In the genomic region with DNA sequence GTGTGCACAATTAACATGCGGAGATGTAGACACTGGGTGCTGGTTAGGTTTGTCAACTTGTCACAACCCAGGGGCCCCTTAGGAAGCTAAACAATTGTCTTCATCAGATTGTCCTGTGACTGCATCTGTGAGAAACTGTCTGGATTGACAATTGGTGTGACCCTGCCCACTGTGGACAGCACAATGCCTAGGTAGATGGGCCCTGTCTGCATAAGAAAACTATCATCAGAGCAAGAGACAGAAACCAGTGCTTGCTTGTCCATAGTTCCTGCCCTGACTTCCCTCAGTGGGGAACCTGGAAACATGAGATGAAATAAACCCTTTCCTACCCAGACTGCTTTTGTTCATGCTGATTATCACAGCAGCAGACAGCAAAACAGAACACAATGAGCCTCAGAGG, we compare ENCODE assay signal across 16 mouse cellular contexts.
"Had no signal": no experiment of that assay in that cellular context is flagged by ENCODE, and none has a peak within 500 bp of the region (broad histone marks: within the 10 kb centered on the region; RNA-seq: fewer than 3 reads in every experiment).

No protein-coding gene starts in this region.

- H3K9me3 ChIP-seq: midbrain, embryonic 10.5 days; midbrain, embryonic 12.5 days; neural tube, embryonic 13.5 days; neural tube, embryonic 15.5 days had no signal

- DNase-seq: lung, adult 18-20 months; lung, embryonic 14.5 days; lung, postnatal 10 days; lung, postnatal 4 days; midbrain, embryonic 14.5 days; retina, postnatal 1 day; right cerebral cortex, adult 18-20 months; spleen, adult 18-20 months; thymus, adult 18-20 months; thymus, postnatal 14 days; thymus, postnatal 36 days had no signal

- H3K27ac ChIP-seq: midbrain, embryonic 10.5 days; midbrain, embryonic 12.5 days; neural tube, embryonic 13.5 days; neural tube, embryonic 15.5 days had no signal

- H3K27me3 ChIP-seq: midbrain, embryonic 12.5 days; neural tube, embryonic 13.5 days; neural tube, embryonic 15.5 days had no signal

- H3K4me1 ChIP-seq: midbrain, embryonic 12.5 days; neural tube, embryonic 13.5 days; neural tube, embryonic 15.5 days had no signal

- H3K36me3 ChIP-seq: midbrain, embryonic 10.5 days; midbrain, embryonic 12.5 days; neural tube, embryonic 13.5 days; neural tube, embryonic 15.5 days had no signal

- H3K9ac ChIP-seq: lung, embryonic 14.5 days; midbrain, embryonic 12.5 days; neural tube, embryonic 13.5 days; neural tube, embryonic 15.5 days had no signal

- H3K4me3 ChIP-seq: midbrain, embryonic 10.5 days; midbrain, embryonic 12.5 days; myocyte; neural tube, embryonic 13.5 days; neural tube, embryonic 15.5 days had no signal
